Mouse (Mus musculus) thymus, adult 2 months (tissue): ENCODE measurements around the gene Gm6040.

Experiments
- CTCF ChIP-seq: fragments of 200-500 bp; IDR thresholded peaks from 2 replicates; pipeline ENCODE4 v1.5.1; 2012; ENCODE audit warnings: mild to moderate bottlenecking, control low read depth, low read length, moderate library complexity, borderline replicate concordance; ENCODE audit not compliant: control insufficient read depth, poor library complexity, insufficient read depth; ENCODE audit errors: extremely low read depth
- POLR2A ChIP-seq: fragments of 200-500 bp; IDR thresholded peaks from 2 replicates; pipeline ENCODE4 v1.6.1; 2012; ENCODE audit warnings: mild to moderate bottlenecking, low read length, control low read depth, moderate library complexity; ENCODE audit not compliant: control insufficient read depth, poor library complexity, insufficient read depth; ENCODE audit errors: extremely low read depth

DNA sequence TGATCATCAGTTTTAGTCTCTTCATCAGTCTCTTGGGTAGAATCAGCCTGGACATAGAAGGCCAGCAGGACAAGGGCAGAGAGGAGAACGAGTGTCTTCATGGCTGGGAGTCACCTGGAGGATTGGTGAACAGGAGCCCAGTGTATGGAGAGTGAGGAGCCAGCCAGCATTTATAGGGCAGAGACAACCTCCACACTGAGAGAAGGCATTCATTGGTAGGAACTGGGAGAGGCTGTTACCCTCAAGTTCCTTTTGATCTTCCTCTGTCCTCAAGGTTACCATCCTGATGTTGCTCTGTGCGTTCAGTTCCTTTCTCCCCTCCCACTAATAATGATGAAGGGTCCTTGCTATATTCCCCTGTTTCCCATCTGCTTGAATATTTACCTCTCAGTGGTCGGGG, 22.7 kb upstream of the Gm6040 start, which contains the start of gene AY761185:
- TF ChIP-seq POLR2A (no peak), CTCF (no peak)
